Mouse (Mus musculus) G1E (cell line): Measurements from ENCODE around the gene Tas1r1.

Experiments used
- CTCF ChIP-seq: IDR thresholded peaks from 2 replicates; pipeline ENCODE4 v1.5.1; 2012; ENCODE audit warnings: low read depth, low read length, inconsistent platforms, mixed read lengths
- GATA1 ChIP-seq: IDR thresholded peaks from 2 replicates; pipeline ENCODE4 v1.6.1; 2012; ENCODE audit warnings: borderline replicate concordance, low read length, inconsistent platforms, mixed read lengths
- POLR2AphosphoS5 ChIP-seq: IDR thresholded peaks from 2 replicates; pipeline ENCODE4 v1.6.1; 2012; ENCODE audit warnings: low read depth, low read length, inconsistent platforms; ENCODE audit not compliant: insufficient replicate concordance
- TAL1 ChIP-seq: conservative IDR thresholded peaks from 2 replicates; pipeline ENCODE4 v1.6.1; 2012; ENCODE audit warnings: low read depth, low read length, inconsistent platforms, mixed read lengths

- no peak for TF ChIP-seq CTCF
- TF ChIP-seq POLR2AphosphoS5 = no peak
- TF ChIP-seq GATA1 = no peak
- TF ChIP-seq TAL1 = no peak
Observed at GRCm38 (mm10) chr4:152006137-152006536, 32.2 kb downstream of the Tas1r1 start.
